Mouse (Mus musculus) E14TG2a.4 (cell line): ENCODE measurements around the gene Pkdcc.

Experiments used
- H3K27me3 ChIP-seq: 2 replicates; pipeline ENCODE4 v1.6.1; 2014; ENCODE audit warnings: low read length, control low read depth; ENCODE audit not compliant: insufficient read depth
- H3K36me3 ChIP-seq: 2 replicates; pipeline ENCODE4 v1.6.1; 2014; ENCODE audit warnings: low read length, control low read depth; ENCODE audit not compliant: insufficient read depth
- H3K4me1 ChIP-seq: replicated peaks from 2 replicates; pipeline ENCODE4 v1.6.1; 2014; ENCODE audit warnings: low read depth, low read length, control low read depth
- H3K4me3 ChIP-seq: replicated peaks from 2 replicates; pipeline ENCODE4 v1.5.1; 2014; ENCODE audit warnings: mild to moderate bottlenecking, low read length
- H3K9me3 ChIP-seq: 2 replicates; pipeline ENCODE4 v1.6.1; 2014; ENCODE audit warnings: low read length, control low read depth
- CTCF ChIP-seq: conservative IDR thresholded peaks from 2 replicates; pipeline ENCODE4 v1.5.1; 2014; ENCODE audit warnings: low read length
- NANOG ChIP-seq: IDR thresholded peaks from 2 replicates; pipeline ENCODE4 v1.6.1; 2014; ENCODE audit warnings: borderline replicate concordance, low read length, mixed read lengths
- POU5F1 ChIP-seq: IDR thresholded peaks from 2 replicates; pipeline ENCODE4 v1.6.1; 2014; ENCODE audit warnings: low read length, borderline replicate concordance

Pkdcc gene

DNA sequence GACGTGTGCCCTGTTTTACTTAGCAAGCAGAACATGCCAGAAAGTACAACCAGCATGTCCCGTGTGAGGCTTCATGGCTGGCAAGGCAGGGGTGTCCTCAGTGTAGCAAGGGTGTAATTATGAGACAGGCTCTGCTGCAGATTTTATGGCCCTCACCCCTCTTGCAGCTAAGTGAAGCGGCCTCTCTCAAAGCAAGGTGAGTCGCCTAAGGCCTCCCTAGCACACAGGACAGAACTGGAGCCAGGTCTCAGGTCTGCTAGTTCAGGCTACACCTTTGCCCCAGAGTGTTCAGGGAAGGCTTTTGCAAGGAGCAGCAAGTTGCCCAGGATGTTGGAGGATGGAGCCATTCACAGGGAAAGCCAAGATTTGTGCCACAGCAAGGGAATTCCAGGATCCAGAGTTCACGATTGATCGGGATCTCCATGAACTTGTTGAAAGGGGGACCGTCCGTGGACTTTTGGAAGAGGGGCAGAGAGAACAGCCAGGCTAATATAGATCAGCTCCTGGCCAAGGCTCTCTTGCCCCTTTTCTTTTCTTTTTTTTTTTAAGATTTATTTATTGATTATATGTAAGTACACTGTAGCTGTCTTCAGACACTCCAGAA lies 32.9 kb upstream of the Pkdcc start:
- Histone ChIP-seq H3K4me3 (no peak overlapping the region), H3K27me3 (peaks cover 12% of the 10 kb centered on the region; the same call in 1 of the 2 replicates), H3K4me1 (peaks cover 12% of the 10 kb centered on the region), H3K36me3 (no peaks in the 10 kb centered on the region), H3K9me3 (peaks cover 12% of the 10 kb centered on the region; the same call in 1 of the 2 replicates)
- TF ChIP-seq NANOG, result no peak

DNA sequence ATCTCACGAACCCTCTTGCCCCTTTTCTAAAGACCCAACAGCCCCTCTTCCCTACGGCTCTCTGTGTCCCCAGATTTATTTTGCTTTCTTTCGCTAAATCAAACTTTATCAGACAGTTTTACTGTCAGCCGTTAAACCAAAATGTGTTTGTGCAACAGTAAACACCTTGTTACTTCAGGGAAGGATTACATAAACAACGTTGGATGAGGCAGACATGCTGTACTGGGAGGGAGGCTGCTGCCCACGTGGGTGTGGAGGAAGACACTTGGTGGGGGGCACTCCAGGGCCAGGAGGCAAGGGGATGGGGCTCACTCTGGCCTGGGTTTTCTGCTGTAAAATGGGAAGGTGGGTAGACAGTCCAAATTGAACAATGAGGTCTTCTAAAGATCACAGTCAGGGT lies 32.3 kb upstream of the Pkdcc start:
- no peaks in the 10 kb centered on the region for H3K36me3 ChIP-seq
- peaks cover 13% of the 10 kb centered on the region for H3K4me1 ChIP-seq
- no peak overlapping the region for H3K4me3 ChIP-seq
- peaks cover 12% of the 10 kb centered on the region; the same call in 1 of the 2 replicates for H3K27me3 ChIP-seq
- H3K9me3 ChIP-seq, result peaks cover 12% of the 10 kb centered on the region; the same call in 1 of the 2 replicates
- TF ChIP-seq NANOG (no peak), CTCF (no peak), POU5F1 (no peak)

- Histone ChIP-seq H3K27me3 (0 out of 2 replicates have a peak, but pooled peaks cover 5% of the 10 kb centered on the region), H3K4me3 (no peak overlapping the region), H3K36me3 (no peaks in the 10 kb centered on the region), H3K4me1 (peaks cover 6% of the 10 kb centered on the region; the same call in 1 of the 2 replicates), H3K9me3 (peaks cover 12% of the 10 kb centered on the region; the same call in 1 of the 2 replicates)
- TF ChIP-seq NANOG, result no peak
- no peak for TF ChIP-seq POU5F1
These were observed 27.1 kb upstream of the Pkdcc start for GRCm38 (mm10) chr17:83187751-83188565.

DNA sequence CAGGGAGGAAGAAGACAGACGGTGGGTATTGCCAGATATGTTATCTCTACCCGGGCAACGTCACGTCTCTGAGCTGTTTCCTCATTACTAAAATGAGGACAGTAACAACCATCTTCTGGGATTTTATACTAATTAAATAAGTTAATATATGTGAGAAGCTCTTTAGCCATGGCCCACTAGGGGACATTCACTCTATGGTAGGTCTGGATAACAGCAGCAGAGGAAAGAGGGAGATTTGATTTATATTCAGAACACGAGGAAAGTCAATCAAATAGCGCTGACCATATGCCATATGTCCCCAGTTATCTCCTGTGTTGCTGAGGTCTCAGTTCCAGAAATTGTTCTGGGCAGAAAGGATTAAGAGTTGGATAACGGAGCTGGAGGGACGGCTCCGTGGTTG lies 24.3 kb upstream of the Pkdcc start:
- no peak for TF ChIP-seq CTCF
- no peak for TF ChIP-seq POU5F1
- TF ChIP-seq NANOG, result no peak
- H3K9me3 ChIP-seq, result no peaks in the 10 kb centered on the region
- H3K36me3 ChIP-seq, result no peaks in the 10 kb centered on the region
- no peak overlapping the region for H3K4me3 ChIP-seq
- H3K4me1 ChIP-seq, result peaks cover 6% of the 10 kb centered on the region; the same call in 1 of the 2 replicates
- 0 out of 2 replicates have a peak, but pooled peaks cover 2% of the 10 kb centered on the region for H3K27me3 ChIP-seq

- H3K4me3 ChIP-seq, result no peak overlapping the region
- TF ChIP-seq NANOG (no peak), POU5F1 (no peak), CTCF (no peak)
- H3K36me3 ChIP-seq, result no peaks in the 10 kb centered on the region
- H3K27me3 ChIP-seq, result peaks cover 18% of the 10 kb centered on the region; the same call in 1 of the 2 replicates
- H3K9me3 ChIP-seq, result no peaks in the 10 kb centered on the region
- peaks cover 16% of the 10 kb centered on the region for H3K4me1 ChIP-seq
These were observed 20.6 kb upstream of the Pkdcc start for GRCm38 (mm10) chr17:83194491-83194890.

- TF ChIP-seq NANOG, result no peak
- no peak for TF ChIP-seq POU5F1
- TF ChIP-seq CTCF, result no peak
- Histone ChIP-seq H3K27me3 (peaks cover 37% of the 10 kb centered on the region), H3K9me3 (no peaks in the 10 kb centered on the region), H3K36me3 (no peaks in the 10 kb centered on the region), H3K4me1 (peaks cover 42% of the 10 kb centered on the region), H3K4me3 (no peak overlapping the region)
These were observed 17.6 kb upstream of the Pkdcc start for GRCm38 (mm10) chr17:83197361-83197923.

DNA sequence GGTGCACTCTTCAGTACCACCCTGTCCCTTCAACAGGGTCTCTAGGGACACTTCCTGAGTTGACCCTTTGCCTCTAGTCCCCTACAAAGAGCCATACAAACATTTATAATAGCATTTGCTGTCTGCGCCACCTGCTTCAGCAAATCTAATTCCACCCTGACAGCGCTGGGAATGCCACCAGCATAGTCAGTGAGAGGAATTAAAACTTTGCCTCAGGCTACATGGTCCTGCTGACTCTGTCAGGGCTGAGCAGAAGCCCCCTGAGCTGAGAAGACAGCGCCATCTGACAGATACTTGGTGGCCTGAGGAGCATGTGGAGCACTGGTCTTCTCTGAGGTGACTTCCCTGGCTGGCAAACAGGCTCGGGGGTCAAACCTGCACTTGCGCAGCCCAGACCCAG lies 14.6 kb upstream of the Pkdcc start:
- no peak for TF ChIP-seq POU5F1
- TF ChIP-seq CTCF, result no peak
- no peak for TF ChIP-seq NANOG
- Histone ChIP-seq H3K27me3 (peaks cover 55% of the 10 kb centered on the region), H3K4me3 (no peak overlapping the region), H3K4me1 (peaks cover 59% of the 10 kb centered on the region), H3K36me3 (no peaks in the 10 kb centered on the region), H3K9me3 (peaks cover 3% of the 10 kb centered on the region)

GRCm38 (mm10) chr17:83201257-83201656 lies 13.8 kb upstream of the Pkdcc start:
- peaks cover 61% of the 10 kb centered on the region for H3K27me3 ChIP-seq

More at GRCm38 (mm10) chr17:83201257-83201656, 13.8 kb upstream of the Pkdcc start:
- Histone ChIP-seq H3K36me3 (no peaks in the 10 kb centered on the region), H3K4me3 (no peak overlapping the region), H3K4me1 (peaks cover 59% of the 10 kb centered on the region), H3K9me3 (peaks cover 7% of the 10 kb centered on the region)
- TF ChIP-seq NANOG, result no peak
- no peak for TF ChIP-seq POU5F1
- TF ChIP-seq CTCF, result no peak
